18 mouse cellular contexts compared by ENCODE assay signal in the genomic region with DNA sequence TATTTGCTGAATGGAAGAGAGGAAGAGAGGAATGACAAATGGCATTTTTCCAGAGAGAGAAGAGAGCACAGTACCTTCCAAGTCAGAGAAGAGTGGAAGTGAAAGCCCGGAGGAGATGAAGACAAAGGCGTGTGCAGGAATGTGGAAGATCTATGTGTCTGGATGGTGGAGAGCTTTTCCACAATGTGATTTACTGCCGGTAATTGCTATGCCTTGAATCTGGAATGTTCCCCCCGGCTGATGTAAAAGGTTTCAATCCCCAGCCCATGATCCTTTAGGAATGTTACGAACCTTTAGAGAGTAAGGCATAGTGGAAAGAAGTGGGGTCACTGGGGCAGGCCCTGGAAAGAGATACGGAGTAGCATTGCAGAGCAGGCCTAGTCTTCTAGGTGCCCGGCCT.
"Had no signal": no experiment of that assay in that cellular context is flagged by ENCODE, and none has a peak within 500 bp of the region (broad histone marks: within the 10 kb centered on the region; RNA-seq: fewer than 3 reads in every experiment).

No protein-coding gene starts in this region.

- ATAC-seq: midbrain, embryonic 16.5 days had no signal

- H3K36me3 ChIP-seq: neural tube, embryonic 13.5 days; neural tube, embryonic 15.5 days; stomach, embryonic 15.5 days had no signal

- H3K4me2 ChIP-seq: lung, embryonic 14.5 days; midbrain, embryonic 11.5 days; neural tube, embryonic 13.5 days; neural tube, embryonic 15.5 days; stomach, embryonic 15.5 days had no signal

- DNase-seq: lung, adult 18-20 months; lung, embryonic 14.5 days; lung, postnatal 10 days; lung, postnatal 4 days; midbrain, embryonic 14.5 days; retina, postnatal 1 day; right cerebral cortex, adult 18-20 months; right cerebral cortex, postnatal 14 days; thymus, adult 2 months; thymus, postnatal 25 days; thymus, postnatal 4 days had no signal

- H3K9ac ChIP-seq: lung, embryonic 14.5 days; neural tube, embryonic 13.5 days; neural tube, embryonic 15.5 days; stomach, embryonic 15.5 days had no signal

- H3K4me1 ChIP-seq: neural tube, embryonic 13.5 days; neural tube, embryonic 15.5 days; stomach, embryonic 15.5 days had no signal

- H3K27me3 ChIP-seq: neural tube, embryonic 13.5 days; neural tube, embryonic 15.5 days; stomach, embryonic 15.5 days had no signal

- H3K9me3 ChIP-seq: neural tube, embryonic 13.5 days; neural tube, embryonic 15.5 days; stomach, embryonic 15.5 days had no signal

- H3K27ac ChIP-seq: neural tube, embryonic 13.5 days; neural tube, embryonic 15.5 days; stomach, embryonic 15.5 days; stomach, postnatal 0 days had no signal

- H3K4me3 ChIP-seq: myocyte; neural tube, embryonic 13.5 days; neural tube, embryonic 15.5 days; stomach, embryonic 15.5 days had no signal
